Mouse (Mus musculus): Measurements from ENCODE around the gene Olfr204. TPM values are rescaled to one million over a fixed set of nuclear protein-coding genes. Genes with fewer than 3 reads are reported as not detected.
"Not testable (repeated sequence)": the region's sequence is repeated elsewhere in the genome, so short reads cannot be mapped to it uniquely, and the experiment has no call there.

Olfr204 gene
- total RNA-seq (2015; ENCODE audit: low replicate concordance), result not detected in 2 replicates
- not detected in 2 replicates for total RNA-seq (2017; ENCODE audit: low replicate concordance)

DNA sequence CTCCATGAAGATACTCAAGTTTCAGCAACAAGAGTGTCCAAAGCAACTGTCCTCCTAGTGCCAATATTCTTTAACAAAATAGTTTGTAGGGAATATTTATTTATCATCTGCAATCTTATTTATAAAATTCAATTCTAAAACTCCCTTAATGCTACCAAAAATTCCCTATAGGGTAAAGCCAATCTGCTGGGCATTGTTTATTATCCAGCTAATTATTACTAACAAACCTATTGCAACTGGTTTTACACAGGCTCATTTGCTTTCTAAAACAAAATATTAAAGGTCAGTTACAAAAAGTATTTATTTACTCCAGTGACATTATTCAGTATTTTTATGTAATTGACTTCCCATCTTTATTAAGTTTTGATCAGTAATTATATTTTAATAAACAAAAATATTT lies at the start of gene Olfr204:
Gene Olfr204 (minus strand): TSS at position 101 of the 400 bp plus-strand sequence.
- no peak for ATAC-seq (replicated peaks; ENCODE audit: low FRiP score, poor library complexity, severe bottlenecking)

DNA sequence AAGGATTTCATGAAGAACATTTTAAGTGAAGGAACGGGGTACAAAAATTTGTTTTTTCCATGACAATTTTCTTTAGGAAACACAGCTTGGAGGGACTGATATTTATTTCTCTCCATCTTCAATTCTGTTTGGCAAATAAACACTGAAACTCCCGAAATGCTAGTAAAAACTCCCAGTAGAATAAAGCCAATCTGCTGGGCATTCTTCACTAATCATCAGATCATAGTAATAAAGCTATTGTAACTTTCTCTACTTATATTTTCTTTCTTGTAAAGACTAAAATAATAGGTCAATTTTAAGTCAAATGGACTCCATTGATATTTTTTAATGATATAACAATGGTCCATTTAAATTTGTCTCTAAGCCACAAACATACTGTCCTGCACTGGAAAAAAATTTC lies 45.8 kb upstream of the Olfr204 start, which contains the start of gene Olfr209:
Gene Olfr209 (minus strand): TSS at position 101 of the 400 bp plus-strand sequence.
- ATAC-seq (replicated peaks; ENCODE audit: low FRiP score, poor library complexity, severe bottlenecking), result no peak

DNA sequence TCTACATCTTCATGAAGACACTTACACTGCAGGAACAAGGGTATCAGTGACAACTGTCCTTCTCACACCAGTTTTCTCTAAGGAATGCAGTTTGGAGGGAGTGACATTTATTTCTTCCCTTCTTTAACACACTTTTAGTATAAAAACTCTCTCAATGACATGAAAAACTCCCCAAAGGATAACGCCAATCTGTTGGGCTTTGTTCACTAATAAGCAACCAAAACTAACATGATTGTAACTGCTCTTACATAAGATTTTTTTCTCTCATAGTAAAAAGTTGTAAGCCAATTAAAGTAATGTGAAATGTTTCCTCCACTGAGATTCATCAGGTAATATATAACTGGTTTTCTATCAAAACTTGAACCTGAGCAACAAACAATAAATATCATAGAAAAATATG lies 31.1 kb upstream of the Olfr204 start, which contains the start of gene Olfr206:
Gene Olfr206 (minus strand): TSS at position 101 of the 400 bp plus-strand sequence.
- no peak for ATAC-seq (replicated peaks; ENCODE audit: low FRiP score, poor library complexity, severe bottlenecking)

GRCm38 (mm10) chr16:59331038-59331437 lies 13.0 kb upstream of the Olfr204 start, which contains the start of gene Olfr205:
Gene Olfr205 (minus strand): TSS chr16:59331138.
- no peak for ATAC-seq (replicated peaks; ENCODE audit: low FRiP score, poor library complexity, severe bottlenecking)

- ATAC-seq (replicated peaks; ENCODE audit: low FRiP score, poor library complexity, severe bottlenecking), result not testable (repeated sequence)
Measured at GRCm38 (mm10) chr16:59323262-59323661, 5.2 kb upstream of the Olfr204 start.

GRCm38 (mm10) chr16:59298581-59298980 lies 19.5 kb downstream of the Olfr204 start, which contains the start of gene Olfr203:
Gene Olfr203 (plus strand): TSS chr16:59298881.
- ATAC-seq (replicated peaks; ENCODE audit: low FRiP score, poor library complexity, severe bottlenecking), result no peak

DNA sequence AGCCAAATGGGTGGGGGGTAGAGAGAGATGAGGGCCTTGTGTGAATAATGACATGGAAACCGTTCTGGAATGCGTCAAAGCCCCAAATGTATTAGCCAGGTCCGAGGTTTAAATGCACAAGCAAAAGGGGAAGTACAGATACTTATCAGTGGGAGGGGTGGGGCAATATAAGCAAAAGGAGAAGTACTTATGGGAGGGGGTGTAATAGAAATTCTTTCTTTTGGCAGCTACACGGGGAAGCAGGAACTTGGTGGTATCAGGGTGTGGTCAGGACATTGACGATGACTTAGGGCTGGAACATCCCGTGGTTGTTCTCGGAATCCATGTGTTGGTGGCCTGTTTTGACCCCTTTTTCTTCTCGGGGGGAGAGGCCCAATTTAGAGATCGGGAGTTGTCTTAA lies 30.5 kb downstream of the Olfr204 start:
- ATAC-seq (replicated peaks; ENCODE audit: low FRiP score, poor library complexity, severe bottlenecking), result not testable (repeated sequence)

DNA sequence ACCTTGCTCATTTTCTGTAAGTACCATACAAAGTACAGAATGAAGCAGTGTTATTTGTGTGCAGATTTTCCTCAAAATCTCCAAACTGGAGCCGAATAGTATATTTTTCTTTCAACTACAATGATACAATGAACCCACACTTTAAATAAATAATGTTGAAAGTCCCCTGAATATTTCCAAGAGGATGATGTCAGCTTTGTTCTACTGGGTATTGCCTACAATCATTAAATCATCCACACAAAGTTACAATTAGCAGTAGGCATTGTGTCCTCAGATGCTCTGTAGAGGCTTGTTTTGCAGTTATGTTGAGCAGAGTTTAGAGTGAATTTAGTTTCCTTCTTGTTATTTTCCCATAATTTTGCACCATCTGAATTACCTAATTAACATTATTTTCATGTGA lies 31.4 kb downstream of the Olfr204 start, which contains the start of gene Olfr202:
Gene Olfr202 (minus strand): TSS at position 101 of the 400 bp plus-strand sequence.
- no peak for ATAC-seq (replicated peaks; ENCODE audit: low FRiP score, poor library complexity, severe bottlenecking)

GRCm38 (mm10) chr16:59283476-59283875 lies 34.6 kb downstream of the Olfr204 start:
- no peak for ATAC-seq (replicated peaks; ENCODE audit: low FRiP score, poor library complexity, severe bottlenecking)

- ATAC-seq (replicated peaks; ENCODE audit: low FRiP score, poor library complexity, severe bottlenecking), result no peak
Measured at GRCm38 (mm10) chr16:59280542-59280941, 37.5 kb downstream of the Olfr204 start.

GRCm38 (mm10) chr16:59272532-59272931 lies 45.5 kb downstream of the Olfr204 start, which contains the start of gene Olfr201:
Gene Olfr201 (minus strand): TSS chr16:59272632.
- ATAC-seq (replicated peaks; ENCODE audit: low FRiP score, poor library complexity, severe bottlenecking), result not testable (repeated sequence)

- ATAC-seq (replicated peaks; ENCODE audit: low FRiP score, poor library complexity, severe bottlenecking), result not testable (repeated sequence)
Measured at GRCm38 (mm10) chr16:59269097-59269496, 49.0 kb downstream of the Olfr204 start.

Other genes starting within 250 kb of the Olfr204 start
- not detected in 2 replicates for gene Olfr190, start 240.2 kb downstream of the Olfr204 start, total RNA-seq (2015; ENCODE audit: low replicate concordance)
- not detected in 2 replicates for gene Olfr190, start 240.2 kb downstream of the Olfr204 start, total RNA-seq (2017; ENCODE audit: low replicate concordance)
- not detected in 2 replicates for gene Olfr191, start 228.4 kb downstream of the Olfr204 start, total RNA-seq (2015; ENCODE audit: low replicate concordance)
- gene Olfr191, start 228.4 kb downstream of the Olfr204 start, total RNA-seq (2017; ENCODE audit: low replicate concordance), result not detected in 2 replicates
- gene Olfr193, start 206.4 kb downstream of the Olfr204 start, total RNA-seq (2015; ENCODE audit: low replicate concordance), result not detected in 2 replicates
- not detected in 2 replicates for gene Olfr193, start 206.4 kb downstream of the Olfr204 start, total RNA-seq (2017; ENCODE audit: low replicate concordance)
- gene Olfr194, start 197.2 kb downstream of the Olfr204 start, total RNA-seq (2015; ENCODE audit: low replicate concordance), result not detected in 2 replicates
- gene Olfr194, start 197.2 kb downstream of the Olfr204 start, total RNA-seq (2017; ENCODE audit: low replicate concordance), result not detected in 2 replicates
- not detected in 2 replicates for gene Olfr195, start 171.2 kb downstream of the Olfr204 start, total RNA-seq (2015; ENCODE audit: low replicate concordance)
- not detected in 2 replicates for gene Olfr195, start 171.2 kb downstream of the Olfr204 start, total RNA-seq (2017; ENCODE audit: low replicate concordance)
- not detected in 2 replicates for gene Olfr196, start 147.8 kb downstream of the Olfr204 start, total RNA-seq (2015; ENCODE audit: low replicate concordance)
- not detected in 2 replicates for gene Olfr196, start 147.8 kb downstream of the Olfr204 start, total RNA-seq (2017; ENCODE audit: low replicate concordance)
- not detected in 2 replicates for gene Olfr198, start 114.7 kb downstream of the Olfr204 start, total RNA-seq (2015; ENCODE audit: low replicate concordance)
- gene Olfr198, start 114.7 kb downstream of the Olfr204 start, total RNA-seq (2017; ENCODE audit: low replicate concordance), result not detected in 2 replicates
- gene Olfr199, start 98.5 kb downstream of the Olfr204 start, total RNA-seq (2015; ENCODE audit: low replicate concordance), result not detected in 2 replicates
- gene Olfr199, start 98.5 kb downstream of the Olfr204 start, total RNA-seq (2017; ENCODE audit: low replicate concordance), result not detected in 2 replicates
- gene Olfr201, start 45.6 kb downstream of the Olfr204 start, total RNA-seq (2015; ENCODE audit: low replicate concordance), result not detected in 2 replicates
- gene Olfr201, start 45.6 kb downstream of the Olfr204 start, total RNA-seq (2017; ENCODE audit: low replicate concordance), result not detected in 2 replicates
- not detected in 2 replicates for gene Olfr202, start 31.5 kb downstream of the Olfr204 start, total RNA-seq (2015; ENCODE audit: low replicate concordance)
- not detected in 2 replicates for gene Olfr202, start 31.5 kb downstream of the Olfr204 start, total RNA-seq (2017; ENCODE audit: low replicate concordance)
- gene Olfr203, start 19.4 kb downstream of the Olfr204 start, total RNA-seq (2015; ENCODE audit: low replicate concordance), result not detected in 2 replicates
- not detected in 2 replicates for gene Olfr203, start 19.4 kb downstream of the Olfr204 start, total RNA-seq (2017; ENCODE audit: low replicate concordance)
- not detected in 2 replicates for gene Olfr205, start 12.9 kb upstream of the Olfr204 start, total RNA-seq (2015; ENCODE audit: low replicate concordance)
- gene Olfr205, start 12.9 kb upstream of the Olfr204 start, total RNA-seq (2017; ENCODE audit: low replicate concordance), result not detected in 2 replicates
- gene Olfr206, start 31.0 kb upstream of the Olfr204 start, total RNA-seq (2015; ENCODE audit: low replicate concordance), result not detected in 2 replicates
- gene Olfr206, start 31.0 kb upstream of the Olfr204 start, total RNA-seq (2017; ENCODE audit: low replicate concordance), result not detected in 2 replicates
- gene Olfr209, start 45.7 kb upstream of the Olfr204 start, total RNA-seq (2015; ENCODE audit: low replicate concordance), result not detected in 2 replicates
- not detected in 2 replicates for gene Olfr209, start 45.7 kb upstream of the Olfr204 start, total RNA-seq (2017; ENCODE audit: low replicate concordance)
- gene Gabrr3, start 89.1 kb upstream of the Olfr204 start, total RNA-seq (2015; ENCODE audit: low replicate concordance), result not detected in 2 replicates
- not detected in 2 replicates for gene Gabrr3, start 89.1 kb upstream of the Olfr204 start, total RNA-seq (2017; ENCODE audit: low replicate concordance)
- gene Riox2, start 153.5 kb upstream of the Olfr204 start, total RNA-seq (2015; ENCODE audit: low replicate concordance), result 2.9 and 6.3 TPM in 2 replicates
- 4.7 and 20.1 TPM in 2 replicates for gene Riox2, start 153.5 kb upstream of the Olfr204 start, total RNA-seq (2017; ENCODE audit: low replicate concordance)